Mouse (Mus musculus): Measurements from ENCODE around the gene Gm13283. TPM values are rescaled to one million over a fixed set of nuclear protein-coding genes. Genes with fewer than 3 reads are reported as not detected.
"Not testable (repeated sequence)": the region's sequence is repeated elsewhere in the genome, so short reads cannot be mapped to it uniquely, and the experiment has no call there.

Gm13283 gene
- total RNA-seq, 1 experiment, result not detected

GRCm38 (mm10) chr4:88785409-88785808 lies 25.5 kb downstream of the Gm13283 start, which contains the start of gene Gm13276:
Gene Gm13276, plus strand, starts transcription at chr4:88785709.
- in situ Hi-C loops (cut with MboI; ENCODE audit: low sequenced_read_pairs in 2 of 2, unreplicated experiment in 2 of 2); DNase-seq (ENCODE audit: low read depth, low spot score): not testable (repeated sequence)

GRCm38 (mm10) chr4:88788402-88788801 lies 28.5 kb downstream of the Gm13283 start, which contains the start of gene Gm13277:
Gene Gm13277, plus strand, starts transcription at chr4:88788632.
- H3K9me3 ChIP-seq (ENCODE audit: control insufficient read depth, insufficient read depth, low read depth, low read length); H3K4me3 ChIP-seq (ENCODE audit: insufficient read depth in 1 of 2, low read depth in 1 of 2, low read length in 2 of 2, poor library complexity in 1 of 2, severe bottlenecking in 1 of 2); H3K9ac ChIP-seq (ENCODE audit: insufficient read depth, low read depth, low read length, poor library complexity, severe bottlenecking); in situ Hi-C loops (cut with MboI; ENCODE audit: low sequenced_read_pairs in 2 of 2, unreplicated experiment in 2 of 2); H3K36me3 ChIP-seq (ENCODE audit: control insufficient read depth, insufficient read depth, low read length, poor library complexity, severe bottlenecking); H3K4me1 ChIP-seq (ENCODE audit: control insufficient read depth in 2 of 2, insufficient read depth in 2 of 2, low read length in 2 of 2, poor library complexity in 1 of 2); H3K27ac ChIP-seq (ENCODE audit: insufficient read depth, low read depth, low read length, poor library complexity, severe bottlenecking); DNase-seq (ENCODE audit: low read depth, low spot score): not testable (repeated sequence)

More at GRCm38 (mm10) chr4:88785409-88785808, 25.5 kb downstream of the Gm13283 start, which contains the start of gene Gm13276:
- H3K9me3 ChIP-seq (ENCODE audit: control insufficient read depth, insufficient read depth, low read depth, low read length); H3K4me3 ChIP-seq (ENCODE audit: insufficient read depth in 1 of 2, low read depth in 1 of 2, low read length in 2 of 2, poor library complexity in 1 of 2, severe bottlenecking in 1 of 2); H3K4me1 ChIP-seq (ENCODE audit: control insufficient read depth in 2 of 2, insufficient read depth in 2 of 2, low read length in 2 of 2, poor library complexity in 1 of 2); H3K9ac ChIP-seq (ENCODE audit: insufficient read depth, low read depth, low read length, poor library complexity, severe bottlenecking); H3K36me3 ChIP-seq (ENCODE audit: control insufficient read depth, insufficient read depth, low read length, poor library complexity, severe bottlenecking); H3K27ac ChIP-seq (ENCODE audit: insufficient read depth, low read depth, low read length, poor library complexity, severe bottlenecking): not testable (repeated sequence)

GRCm38 (mm10) chr4:88791250-88791649 lies 31.3 kb downstream of the Gm13283 start, which contains the start of gene Gm13278:
Gene Gm13278, plus strand, starts transcription at chr4:88791550.
- H3K4me3 ChIP-seq (ENCODE audit: insufficient read depth in 1 of 2, low read depth in 1 of 2, low read length in 2 of 2, poor library complexity in 1 of 2, severe bottlenecking in 1 of 2); H3K9ac ChIP-seq (ENCODE audit: insufficient read depth, low read depth, low read length, poor library complexity, severe bottlenecking); H3K4me1 ChIP-seq (ENCODE audit: control insufficient read depth in 2 of 2, insufficient read depth in 2 of 2, low read length in 2 of 2, poor library complexity in 1 of 2); in situ Hi-C loops (cut with MboI; ENCODE audit: low sequenced_read_pairs in 2 of 2, unreplicated experiment in 2 of 2); H3K27ac ChIP-seq (ENCODE audit: insufficient read depth, low read depth, low read length, poor library complexity, severe bottlenecking); H3K9me3 ChIP-seq (ENCODE audit: control insufficient read depth, insufficient read depth, low read depth, low read length); DNase-seq (ENCODE audit: low read depth, low spot score); H3K36me3 ChIP-seq (ENCODE audit: control insufficient read depth, insufficient read depth, low read length, poor library complexity, severe bottlenecking): not testable (repeated sequence)

- H3K27ac ChIP-seq (ENCODE audit: insufficient read depth, low read depth, low read length, poor library complexity, severe bottlenecking); in situ Hi-C loops (cut with MboI; ENCODE audit: low sequenced_read_pairs in 2 of 2, unreplicated experiment in 2 of 2): not testable (repeated sequence)
Measured at GRCm38 (mm10) chr4:88793936-88794675, 34.2 kb downstream of the Gm13283 start, which contains the start of gene Gm13275. Gene Gm13275, plus strand, starts transcription at chr4:88794487.

GRCm38 (mm10) chr4:88797097-88797496 lies 37.2 kb downstream of the Gm13283 start, which contains the start of gene Gm13279:
Gene Gm13279, plus strand, starts transcription at chr4:88797397.
- H3K36me3 ChIP-seq (ENCODE audit: control insufficient read depth, insufficient read depth, low read length, poor library complexity, severe bottlenecking); H3K9me3 ChIP-seq (ENCODE audit: control insufficient read depth, insufficient read depth, low read depth, low read length); H3K9ac ChIP-seq (ENCODE audit: insufficient read depth, low read depth, low read length, poor library complexity, severe bottlenecking); H3K4me1 ChIP-seq (ENCODE audit: control insufficient read depth in 2 of 2, insufficient read depth in 2 of 2, low read length in 2 of 2, poor library complexity in 1 of 2); in situ Hi-C loops (cut with MboI; ENCODE audit: low sequenced_read_pairs in 2 of 2, unreplicated experiment in 2 of 2); DNase-seq (ENCODE audit: low read depth, low spot score); H3K4me3 ChIP-seq (ENCODE audit: insufficient read depth in 1 of 2, low read depth in 1 of 2, low read length in 2 of 2, poor library complexity in 1 of 2, severe bottlenecking in 1 of 2); H3K27ac ChIP-seq (ENCODE audit: insufficient read depth, low read depth, low read length, poor library complexity, severe bottlenecking): not testable (repeated sequence)

More at GRCm38 (mm10) chr4:88793936-88794675, 34.2 kb downstream of the Gm13283 start, which contains the start of gene Gm13275:
- H3K9me3 ChIP-seq (ENCODE audit: control insufficient read depth, insufficient read depth, low read depth, low read length); H3K4me3 ChIP-seq (ENCODE audit: insufficient read depth in 1 of 2, low read depth in 1 of 2, low read length in 2 of 2, poor library complexity in 1 of 2, severe bottlenecking in 1 of 2); DNase-seq (ENCODE audit: low read depth, low spot score); H3K9ac ChIP-seq (ENCODE audit: insufficient read depth, low read depth, low read length, poor library complexity, severe bottlenecking); H3K4me1 ChIP-seq (ENCODE audit: control insufficient read depth in 2 of 2, insufficient read depth in 2 of 2, low read length in 2 of 2, poor library complexity in 1 of 2); H3K36me3 ChIP-seq (ENCODE audit: control insufficient read depth, insufficient read depth, low read length, poor library complexity, severe bottlenecking): not testable (repeated sequence)

GRCm38 (mm10) chr4:88799365-88799764 lies 39.4 kb downstream of the Gm13283 start, which contains the start of gene Gm13285:
Gene Gm13285, plus strand, starts transcription at chr4:88799665.
- H3K4me1 ChIP-seq (ENCODE audit: control insufficient read depth in 2 of 2, insufficient read depth in 2 of 2, low read length in 2 of 2, poor library complexity in 1 of 2); DNase-seq (ENCODE audit: low read depth, low spot score); H3K36me3 ChIP-seq (ENCODE audit: control insufficient read depth, insufficient read depth, low read length, poor library complexity, severe bottlenecking); in situ Hi-C loops (cut with MboI; ENCODE audit: low sequenced_read_pairs in 2 of 2, unreplicated experiment in 2 of 2); H3K27ac ChIP-seq (ENCODE audit: insufficient read depth, low read depth, low read length, poor library complexity, severe bottlenecking); H3K9ac ChIP-seq (ENCODE audit: insufficient read depth, low read depth, low read length, poor library complexity, severe bottlenecking); H3K9me3 ChIP-seq (ENCODE audit: control insufficient read depth, insufficient read depth, low read depth, low read length); H3K4me3 ChIP-seq (ENCODE audit: insufficient read depth in 1 of 2, low read depth in 1 of 2, low read length in 2 of 2, poor library complexity in 1 of 2, severe bottlenecking in 1 of 2): not testable (repeated sequence)

GRCm38 (mm10) chr4:88802954-88803353 lies 43.0 kb downstream of the Gm13283 start, which contains the start of gene Gm13287:
Gene Gm13287, plus strand, starts transcription at chr4:88803254.
- H3K4me3 ChIP-seq (ENCODE audit: insufficient read depth in 1 of 2, low read depth in 1 of 2, low read length in 2 of 2, poor library complexity in 1 of 2, severe bottlenecking in 1 of 2); H3K4me1 ChIP-seq (ENCODE audit: control insufficient read depth in 2 of 2, insufficient read depth in 2 of 2, low read length in 2 of 2, poor library complexity in 1 of 2); in situ Hi-C loops (cut with MboI; ENCODE audit: low sequenced_read_pairs in 2 of 2, unreplicated experiment in 2 of 2); H3K36me3 ChIP-seq (ENCODE audit: control insufficient read depth, insufficient read depth, low read length, poor library complexity, severe bottlenecking); DNase-seq (ENCODE audit: low read depth, low spot score); H3K9me3 ChIP-seq (ENCODE audit: control insufficient read depth, insufficient read depth, low read depth, low read length); H3K9ac ChIP-seq (ENCODE audit: insufficient read depth, low read depth, low read length, poor library complexity, severe bottlenecking); H3K27ac ChIP-seq (ENCODE audit: insufficient read depth, low read depth, low read length, poor library complexity, severe bottlenecking): not testable (repeated sequence)

GRCm38 (mm10) chr4:88805231-88805630 lies 45.3 kb downstream of the Gm13283 start, which contains the start of gene Gm13288:
Gene Gm13288, plus strand, starts transcription at chr4:88805531.
- in situ Hi-C loops (cut with MboI; ENCODE audit: low sequenced_read_pairs in 2 of 2, unreplicated experiment in 2 of 2); H3K9me3 ChIP-seq (ENCODE audit: control insufficient read depth, insufficient read depth, low read depth, low read length); H3K4me3 ChIP-seq (ENCODE audit: insufficient read depth in 1 of 2, low read depth in 1 of 2, low read length in 2 of 2, poor library complexity in 1 of 2, severe bottlenecking in 1 of 2); H3K4me1 ChIP-seq (ENCODE audit: control insufficient read depth in 2 of 2, insufficient read depth in 2 of 2, low read length in 2 of 2, poor library complexity in 1 of 2); DNase-seq (ENCODE audit: low read depth, low spot score); H3K9ac ChIP-seq (ENCODE audit: insufficient read depth, low read depth, low read length, poor library complexity, severe bottlenecking); H3K27ac ChIP-seq (ENCODE audit: insufficient read depth, low read depth, low read length, poor library complexity, severe bottlenecking); H3K36me3 ChIP-seq (ENCODE audit: control insufficient read depth, insufficient read depth, low read length, poor library complexity, severe bottlenecking): not testable (repeated sequence)
